Mouse (Mus musculus): ENCODE results near the gene Vcam1. TPM values are rescaled to one million over a fixed set of nuclear protein-coding genes. Genes with fewer than 3 reads are reported as not detected.

Vcam1 gene
- polyA plus RNA-seq, 1 experiment: 6.6 TPM

DNA sequence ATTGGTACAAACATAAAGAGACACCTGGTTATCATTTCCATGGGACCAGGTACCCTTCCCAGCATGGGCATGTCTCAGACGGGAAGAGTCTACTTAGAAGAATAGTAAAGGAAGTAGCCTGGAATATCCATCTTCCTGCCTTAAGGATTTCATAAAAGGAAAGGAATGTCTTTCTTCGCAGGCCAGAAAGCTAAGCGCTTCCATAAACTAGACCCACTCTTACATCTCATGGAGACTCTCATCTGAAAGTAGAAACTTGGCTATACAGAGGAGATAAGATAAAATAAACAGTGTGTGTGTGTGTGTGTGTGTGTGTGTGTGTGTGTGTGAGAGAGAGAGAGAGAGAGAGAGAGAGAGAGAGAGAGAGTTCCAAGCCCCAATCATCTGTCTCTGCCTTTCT is 36.9 kb downstream of the Vcam1 start:
- no peaks in the 10 kb centered on the region for H3K79me2 ChIP-seq (ENCODE audit: control insufficient read depth, insufficient read depth)
- H3K4me3 ChIP-seq: no peak overlapping the region
- H3K27me3 ChIP-seq (ENCODE audit: control insufficient read depth, insufficient read depth, insufficient read length): no peaks in the 10 kb centered on the region
- H3ac ChIP-seq (ENCODE audit: control insufficient read depth, insufficient read length): no peak overlapping the region
- no peak overlapping the region for H3K4me2 ChIP-seq (ENCODE audit: low read depth)
- TF ChIP-seq MAX (IDR thresholded peaks at IDR 0.05; ENCODE audit: low read depth) (no peak), CEBPB (IDR thresholded peaks at IDR 0.05; ENCODE audit: insufficient read depth, poor library complexity, severe bottlenecking) (no peak), POLR2A (IDR thresholded peaks at IDR 0.05; ENCODE audit: insufficient read length, low read depth) (no peak), POLR2AphosphoS2 (IDR thresholded peaks at IDR 0.05; ENCODE audit: insufficient read length, low read depth) (no peak), E2F4 (IDR thresholded peaks at IDR 0.05; ENCODE audit: insufficient read depth) (no peak), MYOD1 (IDR thresholded peaks at IDR 0.05; ENCODE audit: control insufficient read depth in 1 of 3, insufficient read length in 2 of 3, low read depth in 2 of 3) (no peak), TCF3 (IDR thresholded peaks at IDR 0.05; ENCODE audit: insufficient read length, low read depth) (no peak), REST (IDR thresholded peaks at IDR 0.05; ENCODE audit: insufficient read depth, insufficient read length) (no peak)
- H3K36me3 ChIP-seq (ENCODE audit: control insufficient read depth, insufficient read depth): no peaks in the 10 kb centered on the region

DNA sequence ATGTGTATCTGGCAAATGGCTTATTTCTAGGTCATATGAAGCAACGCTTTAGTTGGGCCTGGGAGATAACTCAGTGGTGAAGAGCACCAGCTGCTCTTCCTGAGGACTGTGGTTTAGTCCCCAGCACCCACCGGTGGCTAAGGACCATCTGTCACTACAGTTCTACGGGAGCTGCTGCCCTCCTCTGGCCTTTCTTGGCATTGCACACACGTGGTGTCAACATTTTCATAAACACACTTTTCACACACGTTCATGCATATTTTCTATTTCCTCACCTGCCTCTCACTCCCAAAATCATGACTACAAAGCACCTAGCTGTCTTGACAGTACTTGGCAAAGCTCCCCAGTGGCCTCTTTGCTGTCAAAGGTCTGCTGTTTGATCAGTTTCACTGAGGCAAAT is 37.8 kb downstream of the Vcam1 start:
- TF ChIP-seq POLR2AphosphoS2 (IDR thresholded peaks at IDR 0.05; ENCODE audit: insufficient read length, low read depth) (no peak), SRF (IDR thresholded peaks at IDR 0.05; ENCODE audit: control insufficient read depth, insufficient read length, low read depth) (no peak), MYOG (IDR thresholded peaks at IDR 0.05; ENCODE audit: control insufficient read depth in 1 of 3, insufficient read depth in 1 of 3, insufficient read length in 2 of 3, low read depth in 2 of 3) (no peak), MAX (IDR thresholded peaks at IDR 0.05; ENCODE audit: low read depth) (no peak), MYOD1 (IDR thresholded peaks at IDR 0.05; ENCODE audit: control insufficient read depth in 1 of 3, insufficient read length in 2 of 3, low read depth in 2 of 3) (no peak), TCF3 (IDR thresholded peaks at IDR 0.05; ENCODE audit: insufficient read length, low read depth) (no peak), USF1 (IDR thresholded peaks at IDR 0.05; ENCODE audit: low read depth) (no peak), E2F4 (IDR thresholded peaks at IDR 0.05; ENCODE audit: insufficient read depth) (no peak), TCF12 (IDR thresholded peaks at IDR 0.05; ENCODE audit: insufficient read depth, poor library complexity, severe bottlenecking) (no peak)
- H3K36me3 ChIP-seq (ENCODE audit: control insufficient read depth, insufficient read depth): no peaks in the 10 kb centered on the region
- no peak overlapping the region for H3K4me3 ChIP-seq
- no peak overlapping the region for H3ac ChIP-seq (ENCODE audit: control insufficient read depth, insufficient read length)
- H3K4me2 ChIP-seq (ENCODE audit: low read depth): no peak overlapping the region
- no peaks in the 10 kb centered on the region for H3K27me3 ChIP-seq (ENCODE audit: control insufficient read depth, insufficient read depth, insufficient read length)
- H3K79me2 ChIP-seq (ENCODE audit: control insufficient read depth, insufficient read depth): no peaks in the 10 kb centered on the region

GRCm38 (mm10) chr3:116085962-116086361 is 43.5 kb downstream of the Vcam1 start:
- no peak for TF ChIP-seq MAX (IDR thresholded peaks at IDR 0.05; ENCODE audit: low read depth)
- TF ChIP-seq CEBPB (IDR thresholded peaks at IDR 0.05; ENCODE audit: insufficient read depth, poor library complexity, severe bottlenecking): no peak
- no peak for TF ChIP-seq SRF (IDR thresholded peaks at IDR 0.05; ENCODE audit: control insufficient read depth, insufficient read length, low read depth)
- TF ChIP-seq E2F4 (IDR thresholded peaks at IDR 0.05; ENCODE audit: insufficient read depth): no peak
- no peak for TF ChIP-seq MYOD1 (IDR thresholded peaks at IDR 0.05; ENCODE audit: control insufficient read depth in 1 of 3, insufficient read length in 2 of 3, low read depth in 2 of 3)
- no peak for TF ChIP-seq POLR2AphosphoS2 (IDR thresholded peaks at IDR 0.05; ENCODE audit: insufficient read length, low read depth)
- TF ChIP-seq REST (IDR thresholded peaks at IDR 0.05; ENCODE audit: insufficient read depth, insufficient read length): no peak
- TF ChIP-seq MYOG (IDR thresholded peaks at IDR 0.05; ENCODE audit: control insufficient read depth in 1 of 3, insufficient read depth in 1 of 3, insufficient read length in 2 of 3, low read depth in 2 of 3): no peak
- no peak for TF ChIP-seq TCF3 (IDR thresholded peaks at IDR 0.05; ENCODE audit: insufficient read length, low read depth)
- no peak overlapping the region for H3K4me3 ChIP-seq
- H3ac ChIP-seq (ENCODE audit: control insufficient read depth, insufficient read length): no peak overlapping the region
- no peak overlapping the region for H3K4me2 ChIP-seq (ENCODE audit: low read depth)
- H3K79me2 ChIP-seq (ENCODE audit: control insufficient read depth, insufficient read depth): no peaks in the 10 kb centered on the region
- no peaks in the 10 kb centered on the region for H3K36me3 ChIP-seq (ENCODE audit: control insufficient read depth, insufficient read depth)
- H3K27me3 ChIP-seq (ENCODE audit: control insufficient read depth, insufficient read depth, insufficient read length): no peaks in the 10 kb centered on the region

DNA sequence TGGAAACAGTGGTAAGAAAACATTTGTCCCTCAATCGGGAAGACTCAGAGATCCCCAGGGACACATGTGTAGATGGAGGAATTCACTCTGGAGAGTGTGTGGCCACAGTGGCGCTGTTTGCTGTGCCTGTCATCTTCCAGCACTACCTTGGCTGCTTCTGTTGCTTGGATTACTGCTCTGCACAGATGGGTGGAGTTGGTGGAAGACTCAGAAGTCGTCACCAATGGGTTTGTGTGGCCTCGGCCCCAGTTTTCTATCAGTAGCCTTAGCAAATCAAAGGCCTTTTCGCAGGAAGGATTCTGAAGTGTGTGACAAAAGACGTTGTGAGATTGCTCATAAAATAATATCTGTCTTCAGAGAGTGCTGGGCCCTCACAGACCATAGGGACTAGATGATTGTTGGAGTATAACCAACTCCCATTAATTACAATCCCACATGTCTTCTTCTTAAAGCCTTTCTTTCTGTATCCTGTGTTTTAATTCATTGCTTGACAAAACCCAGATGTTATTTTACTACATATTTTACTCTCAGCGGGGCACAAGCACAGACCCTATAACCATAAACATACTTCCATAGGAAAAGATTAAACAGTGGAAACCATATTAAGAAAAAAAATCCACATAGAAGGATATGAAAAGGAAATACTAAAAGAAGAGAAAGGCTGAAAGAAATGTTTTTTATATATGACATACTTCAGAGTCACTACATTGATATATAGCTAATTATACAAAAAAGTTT is 48.4 kb downstream of the Vcam1 start:
- no peaks in the 10 kb centered on the region for H3K79me2 ChIP-seq (ENCODE audit: control insufficient read depth, insufficient read depth)
- H3K4me3 ChIP-seq: no peak overlapping the region
- H3ac ChIP-seq (ENCODE audit: control insufficient read depth, insufficient read length): no peak overlapping the region
- TF ChIP-seq POLR2A (IDR thresholded peaks at IDR 0.05; ENCODE audit: insufficient read length, low read depth) (no peak), POLR2AphosphoS2 (IDR thresholded peaks at IDR 0.05; ENCODE audit: insufficient read length, low read depth) (no peak), MYOD1 (IDR thresholded peaks at IDR 0.05; ENCODE audit: control insufficient read depth in 1 of 3, insufficient read length in 2 of 3, low read depth in 2 of 3) (no peak), MAX (IDR thresholded peaks at IDR 0.05; ENCODE audit: low read depth) (no peak), TCF12 (IDR thresholded peaks at IDR 0.05; ENCODE audit: insufficient read depth, poor library complexity, severe bottlenecking) (no peak), CEBPB (IDR thresholded peaks at IDR 0.05; ENCODE audit: insufficient read depth, poor library complexity, severe bottlenecking) (no peak), MYOG (IDR thresholded peaks at IDR 0.05; ENCODE audit: control insufficient read depth in 1 of 3, insufficient read depth in 1 of 3, insufficient read length in 2 of 3, low read depth in 2 of 3) (no peak), E2F4 (IDR thresholded peaks at IDR 0.05; ENCODE audit: insufficient read depth) (no peak), USF1 (IDR thresholded peaks at IDR 0.05; ENCODE audit: low read depth) (no peak), SRF (IDR thresholded peaks at IDR 0.05; ENCODE audit: control insufficient read depth, insufficient read length, low read depth) (no peak), REST (IDR thresholded peaks at IDR 0.05; ENCODE audit: insufficient read depth, insufficient read length) (no peak), TCF3 (IDR thresholded peaks at IDR 0.05; ENCODE audit: insufficient read length, low read depth) (no peak)
- no peak overlapping the region for H3K4me2 ChIP-seq (ENCODE audit: low read depth)
- no peaks in the 10 kb centered on the region for H3K36me3 ChIP-seq (ENCODE audit: control insufficient read depth, insufficient read depth)
- H3K27me3 ChIP-seq (ENCODE audit: control insufficient read depth, insufficient read depth, insufficient read length): no peaks in the 10 kb centered on the region

All from myocyte (in vitro differentiated cells).